Mouse (Mus musculus): ENCODE measurements around the gene Tmem234.

Tmem234 gene

DNA sequence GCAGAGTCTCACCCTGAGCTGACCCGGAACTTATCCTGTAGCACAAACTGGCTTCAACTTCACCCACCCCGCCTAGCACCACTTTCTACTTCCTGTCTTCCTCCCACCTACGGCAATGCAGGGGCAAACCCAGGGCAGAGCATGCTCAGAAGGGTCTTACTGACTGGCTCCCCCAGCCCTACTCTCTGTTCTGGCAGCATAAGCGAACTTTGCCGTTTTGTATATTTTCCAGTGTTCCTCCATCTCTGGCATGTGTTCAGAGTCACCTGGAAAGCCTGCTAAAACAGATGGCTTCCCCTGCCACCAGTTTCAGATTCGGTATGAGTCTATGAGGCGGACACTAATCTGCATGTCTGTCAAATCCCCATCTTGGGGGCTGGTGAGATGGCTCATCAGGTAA, 20.1 kb upstream of the Tmem234 start:
- no peak for DNase-seq (ENCODE audit: low spot score)

DNA sequence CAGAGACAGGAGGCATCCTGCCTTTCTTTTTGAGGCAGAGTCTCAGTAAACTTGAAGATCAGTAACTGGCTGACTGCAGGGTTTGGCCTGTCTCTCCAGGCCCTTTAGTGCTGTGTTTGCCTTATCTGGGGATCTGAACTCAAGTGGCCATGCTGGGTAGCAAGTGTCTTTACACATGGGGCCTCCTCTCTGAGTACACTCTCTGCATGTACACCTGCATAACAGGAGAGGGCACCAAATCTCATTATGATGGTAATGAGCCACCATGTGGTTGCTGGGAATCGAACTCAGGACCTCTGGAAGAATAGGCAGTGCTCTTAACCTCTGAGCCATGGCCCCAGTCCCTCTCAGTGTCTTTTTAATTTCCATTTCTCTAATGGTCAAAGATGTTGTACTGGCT, 18.2 kb upstream of the Tmem234 start:
- DNase-seq (ENCODE audit: low spot score): no peak

DNA sequence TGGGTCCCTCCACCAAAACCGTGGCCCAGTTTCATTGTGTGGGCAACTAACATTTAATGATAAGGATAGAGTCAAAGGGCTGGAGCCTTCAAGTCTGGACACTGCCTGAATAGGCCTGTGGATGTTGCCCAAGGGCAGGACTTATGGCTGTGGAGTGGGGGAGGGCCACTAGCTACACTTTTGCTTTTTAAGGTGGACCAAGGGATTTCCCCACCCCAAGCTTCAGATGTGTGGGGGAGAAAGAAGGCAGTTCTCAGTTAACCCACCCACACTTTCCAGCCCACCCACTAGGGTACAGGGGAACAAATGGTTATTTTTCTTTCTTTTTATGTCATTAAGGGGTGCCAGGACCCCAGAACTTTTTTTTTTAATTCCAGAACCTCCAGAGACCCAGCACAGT, 16.1 kb upstream of the Tmem234 start:
- DNase-seq (ENCODE audit: low spot score): no peak

DNA sequence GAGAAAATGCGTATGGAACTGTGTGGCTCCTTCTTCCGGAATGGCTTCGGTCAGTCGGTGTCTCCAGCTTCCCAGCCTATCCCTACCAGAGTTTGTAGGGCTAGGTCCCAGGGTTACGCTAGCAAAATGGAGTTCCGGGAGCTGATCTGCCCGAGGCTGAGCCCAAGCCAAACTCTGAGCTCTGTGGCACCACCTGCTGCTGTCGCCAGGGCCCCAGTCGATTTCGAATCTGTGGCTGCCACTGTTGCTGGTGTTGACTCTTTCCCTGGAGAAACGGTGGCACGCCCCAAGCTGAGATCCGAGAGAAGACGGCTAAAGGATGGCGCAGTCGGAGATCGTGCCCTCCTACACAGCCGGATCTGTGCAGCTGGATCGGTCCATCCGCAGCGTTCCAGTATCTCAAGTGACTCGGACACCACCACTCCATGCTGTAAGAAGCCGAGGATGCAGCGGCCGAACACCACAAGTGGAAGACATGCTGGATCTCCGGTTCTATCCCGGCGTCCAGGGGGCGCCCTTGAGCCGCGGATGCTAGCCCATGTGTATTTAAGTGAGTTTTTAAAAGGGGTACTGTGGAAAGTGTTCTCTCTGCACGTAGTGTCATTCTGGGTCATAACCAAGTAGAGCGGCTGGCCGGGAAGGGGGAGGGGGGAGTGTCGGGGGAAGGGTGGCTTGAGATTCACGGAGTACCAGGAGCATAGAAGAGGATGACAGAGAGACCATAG, 15.4 kb upstream of the Tmem234 start:
- DNase-seq (ENCODE audit: low spot score): peak; percentile 83

DNA sequence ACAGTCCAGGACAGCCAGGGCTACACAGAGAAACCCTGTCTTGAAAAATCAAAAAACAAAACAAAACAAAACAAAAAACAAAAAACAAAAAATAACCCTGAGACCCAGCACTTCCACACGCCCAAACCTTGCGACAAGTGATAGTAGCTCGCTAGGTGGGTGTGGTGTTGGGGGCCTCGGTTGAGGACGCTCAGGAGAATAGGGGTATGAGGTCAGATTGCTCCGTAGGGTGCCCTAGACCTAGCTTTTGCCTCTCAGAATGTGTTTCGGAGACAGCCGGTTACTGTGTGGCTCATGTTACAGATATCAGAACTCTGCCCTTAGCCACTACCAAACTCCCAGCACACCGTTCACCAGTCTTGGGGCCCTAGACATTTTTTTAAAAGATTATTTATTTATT, 14.7 kb upstream of the Tmem234 start:
- no peak for DNase-seq (ENCODE audit: low spot score)

DNA sequence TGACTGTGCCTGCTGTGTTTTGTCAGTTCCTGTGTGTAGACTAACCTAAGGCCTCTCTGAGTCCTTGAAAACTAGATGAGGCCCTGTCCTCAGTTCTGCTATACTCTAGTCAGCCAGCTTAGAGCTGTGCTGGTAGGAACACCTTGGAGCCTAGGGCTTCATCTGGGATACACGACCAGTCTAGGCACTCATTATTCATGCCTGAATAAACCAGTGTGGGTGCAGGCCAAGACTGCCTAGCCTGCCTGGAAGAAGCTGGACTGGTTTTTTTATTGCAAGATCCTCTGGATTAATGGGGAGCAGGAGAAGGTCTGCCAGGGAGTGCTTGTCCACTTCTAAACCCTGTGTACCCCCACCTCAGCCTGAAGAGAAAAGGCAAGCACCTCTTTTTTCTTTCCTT, 13.5 kb upstream of the Tmem234 start:
- no peak for DNase-seq (ENCODE audit: low spot score)

GRCm38 (mm10) chr4:129588865-129589264, 11.6 kb upstream of the Tmem234 start:
- no peak for DNase-seq (ENCODE audit: low spot score)

DNA sequence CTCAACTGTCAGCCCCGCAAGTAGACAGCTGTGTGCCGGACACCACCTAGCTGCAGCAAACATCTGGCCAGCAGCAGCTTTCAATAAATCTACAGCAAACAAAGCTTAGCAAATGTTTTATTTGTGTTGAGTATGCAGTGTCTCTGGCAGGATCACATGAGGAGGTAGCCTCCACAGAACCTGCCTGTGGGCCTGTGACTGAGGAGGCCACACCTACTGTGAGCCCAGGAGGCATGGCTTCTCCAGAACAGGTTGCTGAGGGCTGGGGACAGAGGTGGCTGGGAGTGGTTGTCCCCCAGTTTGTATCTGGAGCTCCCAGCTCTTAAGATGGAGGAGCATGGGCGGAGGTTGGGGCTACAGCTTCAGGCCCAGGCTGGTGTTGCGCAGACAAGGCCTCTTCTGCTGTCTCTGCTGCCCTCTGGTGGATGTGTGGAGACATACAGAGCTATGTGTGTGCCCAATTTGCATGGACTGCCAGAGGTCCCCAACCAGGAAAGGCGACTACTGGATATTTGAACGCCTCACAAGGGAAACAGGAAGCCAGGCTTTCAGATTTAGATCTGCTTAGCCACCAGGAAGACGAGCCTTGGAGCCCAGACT, 8.1 kb downstream of the Tmem234 start:
- DNase-seq (ENCODE audit: low spot score): peak; percentile 76

DNA sequence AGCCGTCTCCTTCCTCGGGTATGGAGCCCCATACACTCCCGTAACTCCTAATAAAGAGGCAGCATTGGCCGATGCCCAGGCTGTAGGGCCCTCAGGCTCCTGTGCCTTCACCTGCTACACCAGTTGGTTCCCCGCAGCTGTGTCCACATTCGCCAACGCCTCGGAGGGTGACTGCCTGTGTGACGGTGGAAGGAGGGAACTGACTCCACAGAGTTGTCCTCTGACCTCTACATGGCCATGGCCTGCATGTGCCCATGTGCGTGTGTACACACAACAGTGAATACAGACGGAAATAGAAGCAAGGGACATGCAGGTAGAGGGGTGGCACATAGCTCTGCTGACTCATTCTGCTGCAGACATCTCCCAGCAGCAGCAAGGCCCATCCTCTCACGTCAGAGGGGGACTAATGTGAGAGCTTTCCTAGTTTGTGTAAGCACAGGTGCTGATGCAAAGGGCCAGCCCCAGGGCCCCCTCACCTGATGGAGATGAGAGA, 8.7 kb downstream of the Tmem234 start:
- no peak for DNase-seq (ENCODE audit: low spot score)

DNA sequence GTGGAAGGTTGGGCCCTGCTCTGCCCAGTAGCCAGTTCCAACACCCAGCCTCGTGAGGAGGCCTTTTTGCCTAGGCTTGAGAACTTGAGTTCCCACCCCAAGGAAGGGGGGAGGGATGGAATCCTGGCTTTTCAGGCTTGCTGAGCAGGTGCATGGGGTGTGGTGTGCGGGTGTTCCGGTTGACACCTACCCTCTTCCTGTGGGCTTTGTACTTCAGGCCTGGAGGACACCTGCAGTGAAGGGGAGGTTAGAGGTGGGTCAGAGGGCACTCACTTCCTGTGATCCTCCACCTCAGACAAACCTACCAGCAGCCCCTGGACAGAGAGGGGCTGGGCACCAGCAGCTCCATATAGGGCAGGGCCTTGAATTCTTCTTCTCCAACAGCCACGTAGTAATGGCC, 9.6 kb downstream of the Tmem234 start:
- no peak for DNase-seq (ENCODE audit: low spot score)

GRCm38 (mm10) chr4:129610472-129610871, 10.0 kb downstream of the Tmem234 start:
- no peak for DNase-seq (ENCODE audit: low spot score)

- no peak for DNase-seq (ENCODE audit: low spot score)
Observed at GRCm38 (mm10) chr4:129614093-129614492, 13.6 kb downstream of the Tmem234 start, which contains the start of gene Dcdc2b. Gene Dcdc2b (minus strand): TSS chr4:129614257.

DNA sequence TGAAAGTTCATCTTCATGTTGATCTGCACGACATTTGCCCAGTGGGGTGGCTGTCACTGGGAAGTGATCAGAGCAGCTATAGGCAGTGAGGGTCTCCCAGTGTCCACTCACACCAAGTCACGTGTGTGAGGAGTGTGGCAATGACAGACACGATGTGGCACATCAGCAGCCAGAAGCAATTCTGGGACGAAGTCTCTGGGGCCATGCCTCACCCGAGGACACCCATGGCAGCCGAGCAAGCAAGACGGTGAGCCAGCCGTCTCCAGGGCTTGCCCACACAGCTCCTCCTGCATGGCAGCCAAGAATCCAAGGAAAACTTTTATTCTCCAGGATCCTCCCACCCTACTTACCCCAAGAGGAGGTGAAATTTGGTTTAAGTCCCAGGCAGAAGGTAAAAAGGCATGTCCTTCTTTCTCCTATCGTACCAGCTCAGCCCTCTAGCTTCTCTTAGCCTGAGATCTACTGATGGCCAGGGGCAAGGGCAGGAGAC, 15.4 kb downstream of the Tmem234 start:
- DNase-seq (ENCODE audit: low spot score): no peak

GRCm38 (mm10) chr4:129616631-129617030, 16.2 kb downstream of the Tmem234 start:
- DNase-seq (ENCODE audit: low spot score): no peak

- no peak for DNase-seq (ENCODE audit: low spot score)
Observed at GRCm38 (mm10) chr4:129617121-129617641, 16.7 kb downstream of the Tmem234 start.

GRCm38 (mm10) chr4:129618031-129618430, 17.6 kb downstream of the Tmem234 start:
- no peak for DNase-seq (ENCODE audit: low spot score)

DNA sequence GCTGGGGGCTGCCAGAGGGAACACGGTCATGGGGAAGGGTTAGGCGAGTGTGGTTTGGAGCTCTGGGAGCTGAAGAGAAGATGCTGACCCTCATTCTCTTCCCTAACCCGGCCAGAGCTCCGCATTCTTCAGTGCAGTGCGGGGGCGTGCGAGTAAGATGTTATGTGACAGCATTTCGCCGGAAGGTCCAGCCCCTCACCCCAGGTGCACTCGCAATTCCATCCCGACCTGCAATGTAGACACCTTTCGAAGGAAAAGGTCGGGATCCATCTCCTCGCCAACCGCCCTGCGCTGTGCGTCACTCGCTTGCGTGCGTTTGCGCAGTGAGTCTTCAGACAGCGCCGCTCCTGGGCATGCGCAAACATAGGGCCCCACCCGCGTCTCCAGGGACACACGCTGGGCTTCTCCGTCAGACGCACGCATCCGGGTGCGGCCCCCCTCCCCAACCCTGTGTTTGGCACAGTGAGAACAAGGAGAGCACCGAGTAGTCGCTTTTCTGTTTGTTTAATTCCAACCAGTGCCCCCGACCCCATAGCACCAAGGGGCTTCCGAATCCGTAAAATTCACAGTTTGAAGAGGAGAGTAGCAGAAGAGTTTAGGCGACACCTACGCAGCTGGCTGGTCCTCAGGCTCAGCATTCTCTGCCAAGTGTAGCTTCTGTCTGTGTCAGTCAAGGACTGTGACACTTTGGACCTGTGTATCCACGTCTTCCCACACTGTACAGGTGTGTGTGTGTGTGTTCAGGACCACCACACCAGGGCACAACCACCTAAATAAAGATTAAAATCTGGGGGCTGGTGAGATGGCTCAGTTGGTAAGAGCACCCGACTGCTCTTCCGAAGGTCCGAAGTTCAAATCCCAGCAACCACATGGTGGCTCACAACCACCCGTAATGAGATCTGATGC, 18.6 kb downstream of the Tmem234 start, which contains the start of gene Iqcc:
TSS of gene Iqcc (minus strand) at position 314 of the 906 bp plus-strand sequence.
- DNase-seq (ENCODE audit: low spot score): peak; percentile 92

DNA sequence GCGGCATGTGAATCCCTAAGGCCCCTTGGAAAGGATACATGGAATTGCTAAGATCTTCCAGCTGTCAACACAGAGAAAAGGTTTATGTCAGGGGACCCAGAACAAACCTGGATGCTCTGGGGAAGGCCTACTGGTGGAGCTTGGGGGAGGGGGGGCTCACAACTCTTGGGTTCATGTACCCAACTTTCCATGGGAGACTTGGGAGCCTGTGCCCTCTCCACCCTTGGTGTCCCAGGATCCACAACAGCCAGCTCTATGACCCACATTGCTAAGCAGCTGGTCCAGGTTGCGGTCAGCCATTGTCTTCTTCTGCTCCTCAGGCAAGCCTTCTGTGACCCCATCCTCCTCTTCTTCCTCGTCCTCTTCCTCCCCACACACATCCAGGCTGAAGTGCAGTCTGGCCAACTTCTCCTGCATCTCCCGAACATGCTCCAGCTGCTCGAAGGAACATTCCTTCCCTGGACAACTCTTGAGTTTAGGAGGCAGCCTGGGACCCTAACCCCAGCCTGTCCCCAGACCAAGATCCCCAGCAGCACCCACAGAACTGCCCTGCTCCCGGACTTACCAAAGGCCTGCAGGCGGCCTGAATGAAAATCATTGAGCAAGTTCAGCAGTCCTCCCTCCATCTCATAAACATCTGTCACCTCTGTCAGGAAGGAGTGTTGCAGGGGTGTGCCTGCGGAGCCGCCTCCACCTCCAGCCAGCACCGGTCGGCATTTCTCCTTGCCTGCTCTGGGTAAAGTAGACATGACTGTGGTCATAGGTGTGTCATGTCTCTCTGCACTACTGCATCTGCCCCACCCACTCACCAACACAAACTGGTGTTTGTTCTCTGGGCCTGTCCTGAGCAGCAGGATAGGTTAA, 20.2 kb downstream of the Tmem234 start:
- DNase-seq (ENCODE audit: low spot score): no peak

DNA sequence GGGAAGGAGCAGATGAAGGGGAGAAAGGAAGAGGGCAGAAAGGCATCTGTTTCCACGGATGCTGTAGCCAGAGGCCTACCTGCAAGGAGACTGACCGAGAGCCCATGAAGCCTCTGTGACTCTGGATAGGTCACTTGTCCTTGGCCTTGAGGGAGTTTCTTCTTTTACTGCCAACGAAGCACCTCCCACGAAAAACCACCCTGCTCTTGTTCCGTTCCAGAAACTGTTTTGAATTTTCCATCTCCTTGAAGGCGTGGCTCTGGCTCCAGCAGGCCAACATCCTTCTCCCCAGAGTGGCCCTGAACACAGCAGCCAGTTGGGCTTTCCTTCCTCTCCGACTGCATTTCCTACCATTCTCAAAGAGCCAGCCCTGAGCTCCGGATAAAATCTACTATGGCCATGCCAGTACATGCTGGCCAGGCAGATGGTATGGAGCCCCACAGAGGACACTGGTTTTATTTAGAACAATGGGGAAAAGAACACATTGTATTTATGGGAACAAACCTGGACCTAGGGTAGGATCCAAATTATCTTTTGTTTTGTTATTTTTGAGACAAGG, 20.9 kb downstream of the Tmem234 start:
- DNase-seq (ENCODE audit: low spot score): no peak

GRCm38 (mm10) chr4:129622120-129622802, 21.8 kb downstream of the Tmem234 start:
- DNase-seq (ENCODE audit: low spot score): no peak
